Mouse (Mus musculus): ENCODE results near the gene Olfr829. TPM values are rescaled to one million over a fixed set of nuclear protein-coding genes. Genes with fewer than 3 reads are reported as not detected.
"Not testable (repeated sequence)": the region's sequence is repeated elsewhere in the genome, so short reads cannot be mapped to it uniquely, and the experiment has no call there.

Gene Olfr829
- total RNA-seq (2014; rRNA removed) (not detected in 2 replicates), polyA plus RNA-seq (2015; fragmentation: Nextera tagmentation; extraction: Ambion mirVana) (not detected in 2 replicates)

- ATAC-seq, result no peak
- TF ChIP-seq CTCF (IDR thresholded peaks at IDR 0.05; ENCODE audit: low read depth), result no peak
- no peak within 1 kb of the TSS for H3K9ac ChIP-seq (replicated peaks; ENCODE audit: low read length)
- WGBS, result 52% methylated on average over 1 of the region's 1 CpGs
- H3K4me2 ChIP-seq (ENCODE audit: low read depth, low read length), result no peak within 1 kb of the TSS
- H3K4me1 ChIP-seq (ENCODE audit: insufficient read depth, low read length), result no peaks in the 10 kb centered on the region
- no peak within 1 kb of the TSS for H3K27ac ChIP-seq
- H3K36me3 ChIP-seq (ENCODE audit: insufficient read depth, low read length), result no peaks in the 10 kb centered on the region
- no peaks in the 10 kb centered on the region for H3K27me3 ChIP-seq (ENCODE audit: insufficient read depth, low read length)
- no peak within 1 kb of the TSS for H3K4me3 ChIP-seq (ENCODE audit: low read length)
- H3K9me3 ChIP-seq (ENCODE audit: low read length), result no peaks in the 10 kb centered on the region
- no peak for DNase-seq (ENCODE audit: low spot score)
These were observed at the start of gene Olfr829 for GRCm38 (mm10) chr9:18854633-18855032. TSS of gene Olfr829 (plus strand) at chr9:18854933.

DNA sequence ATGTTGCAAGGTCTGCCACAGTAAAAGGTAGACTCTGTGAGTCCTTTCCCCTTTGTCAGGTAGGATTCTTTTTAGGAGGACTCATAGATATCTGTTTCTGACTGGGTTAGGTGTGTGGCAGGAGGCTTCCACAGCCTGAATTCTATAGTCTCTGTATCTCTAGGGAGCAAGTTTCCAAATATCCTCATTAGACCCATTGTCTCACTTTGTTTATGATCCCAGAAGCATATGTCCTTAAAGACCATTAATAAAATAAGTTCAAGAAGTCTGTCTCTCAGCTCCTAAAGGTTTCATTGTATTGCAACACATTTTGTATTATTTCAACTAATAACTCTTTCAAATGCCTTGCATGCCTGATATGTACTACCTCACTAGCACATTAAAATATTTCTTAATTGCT, 35.3 kb upstream of the Olfr829 start, which contains the start of gene Olfr828:
TSS of gene Olfr828 (minus strand) at position 101 of the 400 bp plus-strand sequence.
- no peak within 1 kb of the TSS for H3K4me2 ChIP-seq (ENCODE audit: low read depth, low read length)
- no peaks in the 10 kb centered on the region for H3K27me3 ChIP-seq (ENCODE audit: insufficient read depth, low read length)
- no peak for DNase-seq (ENCODE audit: low spot score)
- H3K9me3 ChIP-seq (ENCODE audit: low read length), result no peaks in the 10 kb centered on the region
- H3K4me3 ChIP-seq (ENCODE audit: low read length), result no peak within 1 kb of the TSS
- no peak within 1 kb of the TSS for H3K27ac ChIP-seq
- H3K4me1 ChIP-seq (ENCODE audit: insufficient read depth, low read length), result no peaks in the 10 kb centered on the region
- TF ChIP-seq CTCF (IDR thresholded peaks at IDR 0.05; ENCODE audit: low read depth), result no peak
- ATAC-seq, result no peak
- no peaks in the 10 kb centered on the region for H3K36me3 ChIP-seq (ENCODE audit: insufficient read depth, low read length)
- H3K9ac ChIP-seq (replicated peaks; ENCODE audit: low read length), result no peak within 1 kb of the TSS

DNA sequence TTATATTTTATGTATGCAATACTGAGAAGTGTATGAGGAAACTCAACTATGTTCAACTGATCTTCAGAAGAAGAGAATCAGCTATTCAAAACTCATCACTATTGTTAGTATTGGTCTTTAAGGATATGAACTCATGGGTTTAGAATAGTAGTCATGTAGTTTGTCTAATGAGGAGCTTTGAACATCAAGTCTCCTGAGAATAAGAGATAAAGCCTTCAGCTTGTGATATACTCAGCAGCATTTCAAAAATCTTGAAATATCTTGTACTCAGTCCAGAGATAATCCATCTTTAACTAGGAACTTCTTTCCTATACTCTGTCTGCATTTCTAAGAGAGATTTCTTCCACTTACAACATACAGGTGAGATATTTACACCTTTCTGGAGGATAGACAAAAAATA, 19.7 kb downstream of the Olfr829 start, which contains the start of gene Olfr830:
TSS of gene Olfr830 (plus strand) at position 301 of the 400 bp plus-strand sequence.
- TF ChIP-seq CTCF (IDR thresholded peaks at IDR 0.05; ENCODE audit: low read depth), result no peak
- H3K27me3 ChIP-seq (ENCODE audit: insufficient read depth, low read length), result no peaks in the 10 kb centered on the region
- H3K4me1 ChIP-seq (ENCODE audit: insufficient read depth, low read length), result no peaks in the 10 kb centered on the region
- no peaks in the 10 kb centered on the region for H3K9me3 ChIP-seq (ENCODE audit: low read length)
- ATAC-seq (no peak), DNase-seq (ENCODE audit: low spot score) (no peak)
- H3K4me3 ChIP-seq (ENCODE audit: low read length), result no peak within 1 kb of the TSS
- H3K27ac ChIP-seq, result no peak within 1 kb of the TSS
- H3K4me2 ChIP-seq (ENCODE audit: low read depth, low read length), result no peak within 1 kb of the TSS
- no peaks in the 10 kb centered on the region for H3K36me3 ChIP-seq (ENCODE audit: insufficient read depth, low read length)
- no peak within 1 kb of the TSS for H3K9ac ChIP-seq (replicated peaks; ENCODE audit: low read length)

DNA sequence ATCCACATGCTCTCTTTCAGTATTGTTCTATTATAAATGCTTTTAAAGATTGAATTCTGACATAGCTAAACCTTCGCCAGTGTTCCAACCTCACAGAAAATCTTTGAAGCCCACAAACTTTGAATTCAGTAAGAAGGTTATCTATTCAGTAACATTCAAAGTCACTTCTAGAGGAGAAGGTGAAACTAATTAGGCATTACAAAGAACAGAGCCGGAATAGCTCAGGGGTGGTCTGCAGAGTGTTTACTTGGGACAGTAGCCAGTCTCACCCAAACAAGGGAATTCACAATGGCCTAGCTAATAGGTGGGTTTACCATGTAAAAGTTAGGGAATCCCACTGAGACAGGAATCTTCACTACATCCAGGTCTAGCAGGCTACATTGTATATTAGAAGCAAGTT, 53.0 kb downstream of the Olfr829 start:
- H3K9me3 ChIP-seq (ENCODE audit: low read length); DNase-seq (ENCODE audit: low spot score); H3K4me3 ChIP-seq (ENCODE audit: low read length); H3K9ac ChIP-seq (replicated peaks; ENCODE audit: low read length); ATAC-seq; H3K36me3 ChIP-seq (ENCODE audit: insufficient read depth, low read length); H3K4me2 ChIP-seq (ENCODE audit: low read depth, low read length); H3K4me1 ChIP-seq (ENCODE audit: insufficient read depth, low read length); H3K27ac ChIP-seq; H3K27me3 ChIP-seq (ENCODE audit: insufficient read depth, low read length): not testable (repeated sequence)
- WGBS, result 55% methylated on average over 2 of the region's 2 CpGs

Other genes with a start within 250 kb of the Olfr829 start
- under 0.01 TPM in 1 of 2 replicates, not detected in the other for gene Muc16, start 180.4 kb upstream of the Olfr829 start, total RNA-seq (2014; rRNA removed)
- gene Muc16, start 180.4 kb upstream of the Olfr829 start, polyA plus RNA-seq (2015; fragmentation: Nextera tagmentation; extraction: Ambion mirVana), result not detected in 2 replicates
- gene Olfr24, start 90.9 kb upstream of the Olfr829 start, total RNA-seq (2014; rRNA removed), result not detected in 2 replicates
- not detected in 2 replicates for gene Olfr24, start 90.9 kb upstream of the Olfr829 start, polyA plus RNA-seq (2015; fragmentation: Nextera tagmentation; extraction: Ambion mirVana)
- not detected in 2 replicates for gene Olfr828, start 35.4 kb upstream of the Olfr829 start, total RNA-seq (2014; rRNA removed)
- not detected in 2 replicates for gene Olfr828, start 35.4 kb upstream of the Olfr829 start, polyA plus RNA-seq (2015; fragmentation: Nextera tagmentation; extraction: Ambion mirVana)
- gene Olfr830, start 19.8 kb downstream of the Olfr829 start, total RNA-seq (2014; rRNA removed), result not detected in 2 replicates
- not detected in 2 replicates for gene Olfr830, start 19.8 kb downstream of the Olfr829 start, polyA plus RNA-seq (2015; fragmentation: Nextera tagmentation; extraction: Ambion mirVana)
- not detected in 2 replicates for gene Olfr832, start 82.2 kb downstream of the Olfr829 start, total RNA-seq (2014; rRNA removed)
- gene Olfr832, start 82.2 kb downstream of the Olfr829 start, polyA plus RNA-seq (2015; fragmentation: Nextera tagmentation; extraction: Ambion mirVana), result not detected in 2 replicates
- gene Olfr834, start 133.1 kb downstream of the Olfr829 start, total RNA-seq (2014; rRNA removed), result not detected in 2 replicates
- not detected in 2 replicates for gene Olfr834, start 133.1 kb downstream of the Olfr829 start, polyA plus RNA-seq (2015; fragmentation: Nextera tagmentation; extraction: Ambion mirVana)
- not detected in 2 replicates for gene Olfr835, start 177.8 kb downstream of the Olfr829 start, total RNA-seq (2014; rRNA removed)
- not detected in 2 replicates for gene Olfr835, start 177.8 kb downstream of the Olfr829 start, polyA plus RNA-seq (2015; fragmentation: Nextera tagmentation; extraction: Ambion mirVana)